Mouse (Mus musculus) lung, adult 2 months (tissue): ENCODE measurements at regions not wholly inside any gene's neighbourhood (a gene's known extent, or its start where the extent isn't known, plus 50 kb on each side); places are given as distances from the start of the nearest gene placed in this dataset.

ENCODE experiments used
- CTCF ChIP-seq: fragments of 200-500 bp; IDR thresholded peaks from 2 replicates; pipeline ENCODE4 v1.5.1; 2011; ENCODE audit warnings: mild to moderate bottlenecking, low read length, control low read depth; ENCODE audit not compliant: insufficient read depth
- POLR2A ChIP-seq: fragments of 200-500 bp; IDR thresholded peaks from 2 replicates; pipeline ENCODE4 v1.6.1; 2011; ENCODE audit warnings: low read depth, mild to moderate bottlenecking, control low read depth, low read length, borderline replicate concordance; ENCODE audit errors: extremely low read depth

- TF ChIP-seq CTCF (no peak), POLR2A (no peak)
These were observed 83.9 kb upstream of the Peli1 start for GRCm38 (mm10) chr11:21007222-21007621.
